Mouse (Mus musculus): ENCODE results near the gene Polr2h.

GRCm38 (mm10) chr16:20715161-20715560 lies 2.3 kb upstream of the Polr2h start:
- TF ChIP-seq POLR2A (IDR thresholded peaks at IDR 0.05; ENCODE audit: insufficient read length, low read depth) (no peak), MAX (IDR thresholded peaks at IDR 0.05; ENCODE audit: low read depth) (no peak)

All from myocyte (in vitro differentiated cells).